Mouse (Mus musculus) cerebellum, adult 9-10 months (tissue): ENCODE measurements around the gene Il17rb.

ENCODE experiments used
- DNase-seq: peaks from one replicate; pipeline ENCODE4 v3.0.0; 2022

Il17rb gene

GRCm38 (mm10) chr14:30008733-30009575 lies at the start of gene Il17rb, which contains the start of gene Chdh:
Gene Il17rb (minus strand): TSS chr14:30008896.
Gene Chdh (plus strand): TSS chr14:30009023.
- no peak for DNase-seq

GRCm38 (mm10) chr14:30056031-30056766 lies 47.5 kb upstream of the Il17rb start:
- no peak for DNase-seq

- DNase-seq, result no peak
These were observed 46.2 kb upstream of the Il17rb start for GRCm38 (mm10) chr14:30054922-30055321.

DNA sequence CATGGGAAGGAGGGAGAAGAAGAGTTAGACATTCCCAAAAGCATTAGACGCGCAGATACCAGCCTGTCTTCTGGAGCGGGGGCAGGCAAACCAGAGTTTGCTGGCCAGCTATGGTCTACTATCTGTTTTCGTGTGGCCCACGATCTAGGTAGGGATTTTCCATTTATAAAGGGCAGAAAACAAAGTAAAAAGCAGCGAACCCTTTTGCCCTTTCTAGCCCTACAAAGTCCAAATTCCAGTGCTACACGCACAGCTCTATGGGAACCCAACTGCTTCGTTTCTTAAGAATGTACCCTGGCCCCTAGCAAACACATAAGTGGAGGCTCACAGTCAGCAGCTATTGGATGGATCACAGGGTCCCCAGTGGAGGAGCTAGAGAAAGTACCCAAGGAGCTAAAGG lies 41.6 kb upstream of the Il17rb start:
- no peak for DNase-seq

- no peak for DNase-seq
These were observed 39.4 kb upstream of the Il17rb start for GRCm38 (mm10) chr14:30048049-30048448.

DNA sequence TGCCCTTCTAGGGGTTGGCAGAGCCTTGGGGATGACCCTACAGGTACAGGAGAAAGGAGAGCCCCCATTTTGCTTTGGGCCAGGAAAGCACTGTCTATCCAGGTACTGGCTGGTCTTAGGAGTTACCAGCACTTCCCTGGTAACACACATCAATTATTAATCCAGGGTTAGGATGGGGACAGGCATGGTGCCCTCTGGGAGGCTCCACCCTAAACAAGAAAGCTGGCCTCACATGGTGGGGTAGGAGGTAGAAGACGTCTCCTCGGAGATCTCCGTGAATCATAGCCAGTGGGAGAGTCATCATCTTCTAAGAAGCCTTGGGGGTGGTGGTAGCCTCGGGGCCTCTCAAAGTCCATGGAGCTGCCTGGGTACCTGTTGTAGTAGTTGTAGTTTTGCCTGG lies 38.3 kb upstream of the Il17rb start:
- no peak for DNase-seq

DNA sequence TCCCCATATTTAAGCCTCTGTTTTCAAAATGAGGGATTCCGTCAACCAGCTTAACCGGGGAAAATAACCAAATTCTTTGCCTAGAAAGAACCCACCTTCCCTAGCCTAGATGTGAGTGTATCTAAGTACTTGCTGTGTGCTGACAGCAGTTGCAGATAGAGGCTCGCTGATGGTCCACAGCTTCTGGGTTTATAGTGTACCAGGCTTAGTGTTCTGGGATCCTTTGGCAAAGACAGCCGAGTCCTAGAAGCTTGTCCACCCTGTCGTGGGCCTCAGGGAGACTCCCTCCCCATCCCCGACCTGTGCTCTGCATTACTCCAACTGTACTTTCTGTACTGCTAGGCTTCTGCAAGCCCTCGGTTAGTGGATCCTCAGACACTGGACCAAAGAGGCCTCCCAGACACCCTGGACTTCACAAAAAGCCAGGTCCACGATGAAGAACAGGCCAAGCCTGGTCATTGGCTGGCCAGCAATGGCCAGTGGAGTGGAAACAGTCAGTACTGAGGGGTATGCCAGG lies 37.1 kb upstream of the Il17rb start:
- no peak for DNase-seq

DNA sequence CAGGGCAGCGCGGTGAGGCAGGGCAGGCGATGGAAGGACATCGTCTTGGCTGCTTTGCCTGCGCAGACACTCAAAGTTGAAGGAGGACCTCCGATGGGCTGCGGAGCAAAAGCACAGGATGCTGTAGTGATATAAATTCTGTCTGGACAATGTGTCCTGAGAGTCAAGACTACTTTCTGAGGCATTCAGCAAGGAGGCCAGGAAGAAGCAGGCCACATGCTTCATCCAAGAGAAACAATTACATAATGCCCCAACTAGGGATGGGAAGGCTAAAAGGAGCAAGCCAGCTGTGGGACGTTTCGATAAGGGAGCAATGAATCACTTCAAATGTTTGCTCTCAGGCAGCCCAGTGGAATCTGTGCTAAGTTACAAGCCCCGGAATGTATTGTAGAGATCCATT lies 36.5 kb upstream of the Il17rb start:
- no peak for DNase-seq

DNA sequence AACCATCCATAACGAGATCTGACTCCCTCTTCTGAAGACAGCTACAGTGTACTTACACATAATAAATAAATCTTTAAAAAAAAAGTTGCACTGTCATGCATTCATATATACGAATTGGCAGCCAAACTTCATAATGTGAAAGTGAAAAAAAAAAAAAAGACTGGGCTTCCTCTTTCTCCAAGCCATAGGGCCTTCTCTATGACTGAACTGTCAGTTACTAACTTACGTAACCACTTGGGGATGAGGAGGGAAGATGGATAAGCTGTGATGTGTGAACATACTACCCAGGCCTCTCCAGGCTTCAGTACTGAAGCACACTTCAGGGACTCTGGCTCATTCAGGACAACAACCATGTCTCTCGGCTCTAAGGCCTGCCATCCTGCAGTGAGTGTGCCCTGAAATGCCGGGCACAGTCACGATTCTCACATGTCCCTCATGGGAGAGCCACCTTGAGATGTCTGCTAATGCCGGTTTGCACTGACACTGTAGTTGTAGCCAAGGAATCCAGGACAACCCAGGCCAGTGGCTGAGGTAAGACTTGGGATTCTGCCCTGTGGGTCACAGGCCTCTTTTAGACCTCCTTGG lies 34.8 kb upstream of the Il17rb start:
- no peak for DNase-seq

DNA sequence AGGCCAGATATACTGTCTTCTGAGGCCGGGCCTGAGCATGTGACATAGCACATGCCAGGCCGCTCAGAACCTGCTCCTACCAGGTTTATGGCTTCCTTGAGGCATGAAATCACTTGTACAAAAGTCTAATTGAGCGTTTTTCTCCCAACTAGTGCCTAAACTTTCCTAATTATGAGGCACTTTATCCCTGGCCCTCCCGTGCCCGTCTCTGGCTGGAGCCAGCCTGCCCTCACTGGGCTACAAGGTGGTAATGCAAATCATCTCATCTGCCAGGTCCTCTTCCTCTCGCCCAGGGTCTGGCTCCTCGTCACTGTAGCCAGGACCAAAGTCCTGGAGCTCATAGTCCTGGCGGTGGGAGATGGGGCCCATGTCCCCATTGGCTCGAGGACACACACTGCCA lies 33.1 kb upstream of the Il17rb start:
- DNase-seq, result no peak

DNA sequence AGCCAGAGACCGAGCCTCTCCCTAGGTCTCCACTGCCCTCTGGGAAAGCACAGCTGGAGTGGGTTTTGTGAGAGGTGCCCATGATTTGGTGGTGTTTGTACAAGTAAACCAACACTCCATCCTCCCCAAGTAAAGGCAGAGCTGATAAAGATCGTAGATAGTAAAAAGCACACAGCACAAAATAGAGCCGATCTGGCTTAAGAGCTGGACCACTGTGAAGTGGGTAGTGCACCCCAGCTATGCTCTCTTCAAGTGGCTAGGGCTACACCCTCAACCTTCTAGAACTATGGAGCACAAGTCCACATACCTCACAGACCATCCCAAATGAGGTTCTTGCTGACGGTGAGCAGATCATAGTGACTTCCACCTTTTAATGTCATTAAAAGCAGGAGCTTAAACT lies 30.7 kb upstream of the Il17rb start:
- no peak for DNase-seq

GRCm38 (mm10) chr14:30038431-30038830 lies 29.7 kb upstream of the Il17rb start:
- no peak for DNase-seq

- no peak for DNase-seq
These were observed 24.7 kb upstream of the Il17rb start for GRCm38 (mm10) chr14:30033405-30033804.

DNA sequence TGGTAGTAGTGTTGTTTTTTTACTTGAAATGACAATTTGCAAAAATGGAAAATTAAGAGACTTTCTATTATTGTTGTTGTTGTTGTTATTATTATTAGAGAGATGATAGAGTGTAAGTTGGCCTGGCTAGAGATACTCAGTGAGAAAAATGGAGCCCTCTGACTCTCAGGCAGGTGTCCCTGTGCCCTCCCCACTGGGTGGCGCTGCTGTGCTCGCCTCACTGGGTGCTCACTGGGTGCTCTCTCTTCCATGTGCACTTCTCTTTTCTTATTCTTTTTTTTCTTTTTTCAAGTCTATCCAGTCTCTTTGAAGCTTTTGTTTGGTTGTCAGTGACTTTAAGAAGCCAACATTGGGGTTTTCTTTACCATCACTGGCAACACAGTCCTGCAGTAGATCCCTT lies 18.7 kb upstream of the Il17rb start:
- DNase-seq, result no peak

GRCm38 (mm10) chr14:30024387-30024786 lies 15.7 kb upstream of the Il17rb start:
- DNase-seq, result no peak

DNA sequence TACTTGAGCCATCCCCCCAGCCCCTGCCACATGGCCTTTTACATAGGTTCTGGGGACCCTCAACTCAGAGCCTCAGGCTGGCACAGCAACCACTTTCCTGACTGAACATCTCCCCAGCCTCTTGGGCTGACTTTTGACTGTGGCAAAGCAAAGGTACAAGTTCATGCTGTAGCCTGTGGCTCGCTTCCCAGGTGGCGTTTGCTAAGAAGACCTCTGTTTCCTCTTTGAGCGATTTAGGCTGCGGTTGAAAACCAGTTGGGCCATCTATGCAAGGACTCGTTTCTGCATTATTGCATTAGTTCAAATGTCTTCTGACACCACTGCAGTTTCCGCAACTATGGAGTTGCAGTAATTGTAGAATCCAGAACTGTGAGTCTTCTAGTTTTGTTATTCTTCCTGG lies 13.8 kb upstream of the Il17rb start:
- DNase-seq, result no peak

DNA sequence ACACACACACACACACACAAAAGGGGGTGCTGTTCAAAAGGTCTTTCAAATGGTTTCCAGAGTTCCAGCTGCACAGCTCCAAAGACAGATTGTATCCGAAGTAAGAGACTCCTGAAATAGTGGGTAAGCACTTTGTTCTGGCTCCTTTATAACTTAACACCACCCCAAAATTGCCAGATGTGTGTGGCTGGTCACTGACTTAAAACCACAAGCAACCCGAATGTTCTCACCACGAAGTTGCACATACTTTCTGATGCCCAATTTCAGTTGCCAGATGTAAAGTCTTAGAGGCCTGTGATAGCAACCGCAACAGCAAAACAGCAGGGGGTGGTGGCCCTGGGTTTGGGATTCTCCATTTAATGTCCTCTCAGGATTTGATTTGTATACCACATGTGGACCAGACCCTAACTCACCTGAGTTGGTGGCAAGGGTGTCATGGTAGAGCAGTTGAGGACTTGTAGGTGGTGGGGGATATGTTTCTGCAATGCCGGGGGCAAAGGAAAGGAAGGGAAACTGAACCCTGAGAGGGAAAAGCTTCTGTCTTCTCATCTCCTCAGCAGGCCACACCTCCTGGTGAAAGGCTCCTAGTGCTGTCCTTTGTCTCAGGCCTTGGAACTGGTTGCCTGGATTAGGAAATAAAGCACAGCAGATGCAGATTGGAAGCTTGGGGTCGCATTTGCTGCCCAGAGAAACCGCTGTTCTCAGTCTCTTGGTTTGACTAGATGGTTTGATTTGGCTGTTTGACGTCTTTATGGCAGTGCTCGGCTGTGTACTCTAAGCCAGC lies 11.3 kb upstream of the Il17rb start:
- DNase-seq, result no peak

DNA sequence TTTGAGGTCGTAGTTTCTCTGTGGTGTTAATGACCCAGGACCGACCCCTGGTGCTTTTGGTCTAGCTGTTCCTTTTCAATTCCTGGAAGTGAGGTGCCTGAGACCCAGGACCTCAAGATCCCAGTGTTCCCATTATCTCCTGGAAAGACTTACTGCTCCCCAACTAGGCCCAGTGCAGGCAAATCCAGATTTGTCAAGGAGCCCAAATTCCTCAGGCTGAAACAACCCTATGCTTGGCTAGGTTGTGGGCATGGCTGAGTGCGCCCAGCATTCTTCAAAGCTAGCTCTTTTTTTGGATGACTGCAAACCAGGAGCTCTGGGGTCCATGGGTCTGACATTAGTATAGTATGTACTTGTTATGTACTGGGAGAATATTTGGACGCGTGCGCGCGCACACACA lies 10.7 kb upstream of the Il17rb start:
- no peak for DNase-seq

DNA sequence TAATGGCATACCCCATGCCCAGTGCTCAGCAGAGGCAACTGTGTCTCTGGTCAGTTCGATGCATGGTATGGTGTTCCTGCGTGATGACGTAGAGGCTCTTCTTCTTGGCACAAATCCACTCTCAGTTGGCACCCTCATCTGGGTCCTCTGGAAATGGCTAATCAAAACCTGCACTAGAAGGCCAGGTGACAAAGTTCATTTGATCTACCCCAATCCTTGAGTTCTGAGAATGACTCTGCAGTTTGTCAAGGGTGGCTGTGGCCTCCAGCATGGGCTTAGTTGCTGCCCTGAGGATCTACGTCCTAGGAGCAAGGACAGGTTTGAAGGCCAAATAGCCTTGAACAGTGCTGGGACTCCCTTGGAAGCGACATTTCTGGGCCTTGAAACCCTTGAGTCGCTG lies 10.2 kb upstream of the Il17rb start:
- DNase-seq, result no peak

DNA sequence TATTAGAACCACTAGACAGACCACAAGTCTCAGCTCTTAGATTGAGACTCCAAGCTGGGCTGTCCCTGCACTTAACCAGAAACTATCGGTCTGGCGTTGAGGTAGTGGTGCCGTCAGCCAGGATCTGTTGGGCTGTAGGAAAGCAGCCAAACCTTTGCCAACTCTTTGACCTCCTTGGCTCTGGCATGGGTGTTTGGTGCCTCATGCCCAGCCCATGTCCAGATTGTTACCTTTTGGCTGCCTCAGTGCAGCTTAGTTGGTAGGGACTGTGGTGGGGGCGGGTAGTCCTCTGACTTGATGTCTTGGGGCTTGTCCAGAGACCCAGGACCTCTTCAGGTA lies 9.7 kb upstream of the Il17rb start:
- no peak for DNase-seq

DNA sequence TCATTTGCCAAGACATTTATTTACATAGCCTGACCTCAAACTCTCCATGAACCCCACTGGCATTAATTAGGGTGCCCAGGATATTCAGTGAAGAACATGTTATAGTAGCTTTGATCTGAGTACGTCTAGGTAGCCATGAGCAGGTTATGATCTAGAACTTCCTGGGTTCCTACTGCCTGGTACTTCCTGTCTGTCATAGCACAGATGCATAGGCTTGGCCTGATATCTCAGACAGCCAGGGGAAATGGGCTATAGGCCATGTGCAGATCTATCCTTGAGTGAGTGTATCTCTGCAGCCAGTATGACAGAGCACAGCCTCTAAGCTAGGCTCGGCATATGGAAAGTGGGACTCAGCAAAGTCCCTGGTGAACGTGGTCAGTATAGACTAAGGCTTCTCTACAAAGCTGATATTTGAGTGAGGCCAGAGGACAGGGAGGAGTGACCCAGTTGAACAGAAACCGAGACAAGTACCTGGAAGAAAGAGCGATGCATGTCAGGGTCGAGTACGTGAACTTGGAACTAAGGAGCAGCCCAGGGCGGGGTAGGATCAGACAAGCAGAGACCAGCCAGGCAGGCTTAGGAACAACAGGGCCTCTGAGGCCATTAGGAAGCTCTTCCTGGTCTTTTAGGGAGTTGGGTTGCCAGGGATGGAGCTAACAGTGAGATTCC lies 9.2 kb upstream of the Il17rb start:
- DNase-seq, result no peak

DNA sequence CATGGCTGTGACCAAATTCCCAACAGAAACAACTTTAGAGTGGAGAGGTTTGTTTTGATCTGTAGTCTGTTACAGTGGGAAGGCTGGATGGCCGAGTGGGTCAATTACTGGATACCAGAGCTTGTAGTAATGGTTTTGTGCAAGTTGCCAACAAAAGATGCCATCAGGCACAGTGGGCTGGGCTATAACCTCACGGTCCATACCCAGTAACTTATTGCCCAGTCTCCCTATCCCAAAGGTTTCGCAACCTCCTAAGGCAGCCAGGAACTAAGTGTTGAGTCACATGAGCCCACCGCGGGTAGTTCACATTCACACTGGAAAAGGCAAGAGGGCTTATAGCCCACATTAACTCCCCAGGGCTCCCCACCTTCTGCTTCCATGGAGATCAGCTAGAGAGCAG lies 8.0 kb upstream of the Il17rb start:
- no peak for DNase-seq

DNA sequence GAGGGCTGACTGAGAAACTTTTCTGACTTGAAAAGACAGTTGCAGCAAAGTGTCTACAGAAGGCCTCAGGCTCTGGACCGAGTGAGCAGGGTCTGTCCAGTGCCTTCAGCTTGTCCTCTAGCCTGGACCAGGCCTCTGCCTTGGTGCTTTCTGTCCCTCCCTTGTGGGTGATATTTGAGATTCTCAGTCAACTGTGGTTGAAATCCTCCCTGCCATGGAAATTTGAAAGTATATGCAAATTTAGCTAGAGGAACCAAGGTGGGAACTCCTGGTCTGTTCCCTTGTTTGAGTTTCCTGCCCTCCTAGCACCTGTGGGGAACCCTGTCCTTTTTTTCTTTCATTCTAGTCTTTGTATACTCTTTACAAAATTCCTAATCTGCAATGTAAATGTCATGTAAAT lies 6.3 kb upstream of the Il17rb start:
- DNase-seq, result no peak
